Mouse (Mus musculus) spleen, postnatal 4 days (tissue): ENCODE results near the gene Rgs7bp.

ENCODE experiments used
- DNase-seq, 2 experiments: peaks; one replicate each; pipeline ENCODE4 v3.0.0; 2022; ENCODE audit warnings: low spot score in 2 of 2

Rgs7bp gene

DNA sequence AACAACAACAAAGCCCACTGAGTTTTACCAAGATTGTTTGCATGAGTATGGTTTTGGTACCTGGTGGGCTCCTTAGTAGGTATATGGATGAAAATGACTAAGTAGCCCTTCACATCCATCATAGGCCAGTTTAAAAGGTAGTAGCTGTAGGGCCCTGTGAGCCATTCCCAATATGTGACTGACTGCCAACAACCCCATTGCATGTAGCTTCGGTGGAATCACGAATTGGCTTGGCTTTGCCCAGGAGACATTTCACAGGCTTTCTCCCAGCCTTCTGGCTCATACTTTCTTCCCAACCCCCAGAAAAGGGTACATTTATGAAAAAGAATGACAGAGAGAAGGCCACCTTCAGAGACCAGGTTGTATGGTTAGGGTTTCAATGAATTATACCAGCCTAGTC, 45.8 kb downstream of the Rgs7bp start:
- no peak for DNase-seq

DNA sequence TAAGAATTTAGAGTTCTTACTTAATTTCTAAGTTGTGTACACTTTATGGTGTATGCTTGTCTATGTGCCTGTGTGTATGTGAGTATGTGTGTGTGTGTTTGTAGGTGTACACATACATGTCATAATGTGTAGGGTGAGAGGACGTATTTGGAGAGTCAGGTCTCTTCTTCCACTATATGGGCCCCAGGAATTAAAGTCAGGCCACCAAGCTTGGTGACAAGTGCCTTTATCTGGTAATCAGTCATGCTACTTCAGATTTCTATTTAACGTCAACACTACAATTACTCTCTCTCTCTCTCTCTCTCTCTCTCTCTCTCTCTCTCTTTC, 51.9 kb downstream of the Rgs7bp start:
- no peak for DNase-seq

DNA sequence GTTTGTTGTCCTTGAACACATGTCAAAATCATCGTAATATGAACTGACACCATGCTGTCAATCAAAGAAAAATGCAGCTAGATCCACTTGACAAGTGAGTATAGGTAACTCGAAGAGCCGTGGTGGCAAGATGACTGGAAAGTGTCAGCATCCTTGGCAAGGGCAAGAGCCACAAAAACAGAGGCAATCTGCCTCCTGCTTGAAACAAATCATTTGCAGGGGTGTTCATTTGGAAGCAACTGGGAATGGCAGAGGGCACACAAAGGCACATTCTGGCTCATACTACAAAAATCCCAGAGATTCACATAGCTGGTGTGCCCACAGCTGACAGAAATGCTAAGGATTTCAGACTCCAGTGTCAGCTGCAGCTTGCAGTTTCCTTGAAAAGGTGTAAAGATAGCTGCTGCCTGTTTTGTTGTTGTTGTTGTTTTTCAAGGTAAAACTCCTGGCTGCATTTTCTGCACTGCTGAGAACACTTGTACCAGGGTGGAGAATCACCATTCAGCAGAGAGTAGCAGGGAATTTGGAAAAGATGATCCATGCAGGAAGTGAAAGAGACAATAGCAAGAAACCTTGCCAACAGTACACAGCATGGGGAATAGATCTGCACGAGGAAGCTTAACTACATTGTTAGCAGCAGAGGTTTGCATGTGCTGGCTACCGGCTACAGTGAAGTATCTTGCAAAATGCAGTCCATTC, 52.4 kb downstream of the Rgs7bp start:
- DNase-seq = no peak

DNA sequence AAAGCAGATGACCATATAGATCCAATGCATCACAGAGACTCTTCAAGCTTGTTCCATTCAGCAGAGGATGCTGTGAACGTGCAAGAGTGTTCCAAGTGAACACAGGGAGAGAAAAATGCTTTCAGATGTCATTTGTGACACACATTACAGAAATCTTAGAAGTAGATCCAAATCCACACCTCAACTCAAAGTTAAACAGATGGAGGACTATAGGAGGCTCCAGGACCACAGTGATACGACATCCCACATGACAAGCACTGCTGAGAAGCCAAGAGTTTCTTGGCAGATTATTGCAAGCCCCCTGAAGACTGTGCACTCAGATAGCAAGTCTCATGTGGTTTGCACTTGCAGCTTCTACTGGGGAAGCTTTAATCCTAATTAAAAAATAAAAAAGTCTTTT, 53.0 kb downstream of the Rgs7bp start:
- DNase-seq = no peak

DNA sequence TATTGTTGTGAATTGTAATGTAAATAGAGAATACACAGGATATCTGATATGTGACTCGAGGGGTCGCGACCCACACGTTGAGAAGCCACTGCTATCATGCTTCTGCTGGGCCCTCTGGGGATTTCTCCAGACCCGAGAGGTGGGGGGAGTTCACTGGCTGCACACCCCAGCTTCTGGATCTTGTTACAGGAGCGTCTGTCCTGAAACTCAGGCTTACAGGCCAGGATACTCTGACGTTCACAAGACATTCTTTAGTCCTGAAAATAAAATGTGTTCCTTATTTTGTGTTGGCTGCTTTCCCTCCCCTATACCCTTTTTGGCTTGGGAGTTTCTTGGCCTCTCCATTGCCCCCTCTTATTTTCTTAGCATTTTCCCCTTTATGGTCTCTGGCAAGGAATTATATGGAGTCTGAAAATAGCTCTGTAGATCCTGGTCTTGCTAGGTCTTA, 65.9 kb downstream of the Rgs7bp start:
- DNase-seq = no peak

DNA sequence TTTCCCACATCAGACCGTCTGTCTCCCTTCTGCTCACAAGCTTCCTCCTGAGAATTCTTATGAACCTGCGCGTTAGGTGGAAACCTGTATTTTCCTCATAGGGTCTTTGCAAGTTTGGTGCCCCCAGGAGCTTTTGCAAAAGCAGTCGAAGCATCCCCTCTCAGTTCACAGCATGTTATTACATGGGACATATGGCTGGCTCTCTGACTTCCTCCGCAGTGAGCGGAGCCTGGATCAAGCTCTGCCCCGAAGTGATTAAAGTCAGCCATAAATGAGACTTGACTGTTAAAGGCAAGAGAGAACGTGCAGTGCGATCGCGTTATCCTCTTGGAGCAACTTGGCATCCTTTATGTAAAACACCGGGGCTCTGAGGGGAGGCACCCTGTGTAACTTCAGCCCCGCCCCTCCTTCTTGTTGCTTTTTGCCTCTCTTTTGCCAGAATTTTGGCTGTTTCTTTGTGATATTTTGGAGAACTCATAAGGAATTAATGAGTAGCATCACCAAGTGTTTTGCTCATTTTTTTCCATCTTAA, 66.7 kb downstream of the Rgs7bp start:
- no peak for DNase-seq

DNA sequence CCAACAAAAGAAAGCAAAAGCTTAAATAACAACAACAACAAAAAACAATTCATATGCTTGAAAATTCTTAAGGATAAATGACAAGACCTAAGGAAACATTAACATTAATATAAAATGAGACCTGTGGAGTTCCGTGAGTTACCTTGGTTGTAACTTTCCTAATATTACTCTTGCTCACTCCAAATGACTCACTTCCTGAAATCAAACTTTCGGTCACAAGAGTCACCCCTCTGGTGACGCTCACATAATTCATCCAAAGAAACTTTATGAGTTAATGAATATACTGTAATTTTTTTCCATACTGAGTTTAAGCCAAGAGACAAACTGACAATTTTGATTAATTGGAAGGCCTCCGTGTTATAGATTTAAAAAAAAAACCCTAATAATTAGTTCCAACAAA, 69.0 kb downstream of the Rgs7bp start:
- no peak for DNase-seq

DNA sequence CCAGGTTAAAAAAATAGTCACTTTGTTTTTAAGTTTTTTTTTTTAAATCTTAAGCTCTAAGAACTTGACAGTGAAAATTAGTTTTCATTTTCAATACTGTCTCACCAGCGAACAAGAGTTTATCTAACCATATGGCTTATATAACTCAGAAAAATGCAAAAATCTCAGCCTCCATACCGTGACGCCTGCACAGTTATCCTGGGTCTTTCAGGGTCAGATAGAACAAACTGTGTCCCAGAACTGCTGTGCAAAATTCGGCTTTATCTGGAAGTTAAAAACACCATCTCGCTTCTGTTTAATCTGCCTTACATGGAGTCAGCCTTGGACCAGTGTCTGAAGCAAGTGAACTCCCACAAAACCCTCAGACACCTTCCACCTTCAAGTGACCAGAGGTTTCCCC, 70.7 kb downstream of the Rgs7bp start:
- no peak for DNase-seq

DNA sequence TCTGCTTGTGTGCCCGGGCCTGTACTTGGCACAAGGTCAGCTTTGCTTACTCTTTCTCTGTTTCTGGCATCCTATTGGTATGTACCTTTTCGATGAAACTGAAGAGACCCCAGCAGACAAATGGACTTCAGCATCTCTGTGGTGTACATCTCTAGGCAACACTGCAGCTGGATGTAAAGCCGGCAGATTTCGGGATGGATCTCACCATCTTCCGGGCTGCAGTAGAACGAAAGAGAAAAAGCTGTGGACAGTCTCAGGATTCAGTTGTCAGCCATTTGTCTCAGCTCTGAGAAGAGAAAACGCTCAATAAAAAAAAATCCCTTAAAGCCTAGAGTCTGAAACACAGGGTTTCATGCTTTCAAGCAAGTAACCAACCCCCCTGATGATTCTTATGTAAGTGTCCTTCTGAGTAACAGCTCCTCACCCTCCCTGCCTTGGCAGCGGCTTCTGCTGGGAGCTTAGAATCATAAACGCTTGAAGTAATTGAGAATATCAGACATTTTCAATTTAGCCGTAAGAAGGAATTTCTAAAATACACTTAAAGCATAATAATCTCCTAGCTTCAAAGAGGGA, 71.9 kb downstream of the Rgs7bp start:
- no peak for DNase-seq

DNA sequence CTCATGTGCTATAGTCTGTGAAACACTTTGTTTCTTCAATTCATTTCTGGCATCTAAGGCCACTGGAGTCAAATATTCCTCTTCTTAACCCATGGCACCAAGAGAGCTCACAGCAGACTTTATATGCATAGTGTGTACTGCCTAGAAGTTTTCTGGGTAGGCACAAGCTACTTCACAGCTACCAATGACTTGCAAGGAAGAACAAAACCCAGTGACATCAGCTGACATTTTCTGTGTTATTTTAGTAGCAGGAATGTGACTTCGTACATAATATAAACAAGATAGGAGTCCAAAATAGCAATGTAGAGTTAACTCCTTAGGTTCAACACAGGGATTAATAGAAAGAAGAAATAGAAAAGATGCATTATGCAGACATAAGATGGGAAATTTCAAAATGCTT, 76.6 kb downstream of the Rgs7bp start:
- no peak for DNase-seq

DNA sequence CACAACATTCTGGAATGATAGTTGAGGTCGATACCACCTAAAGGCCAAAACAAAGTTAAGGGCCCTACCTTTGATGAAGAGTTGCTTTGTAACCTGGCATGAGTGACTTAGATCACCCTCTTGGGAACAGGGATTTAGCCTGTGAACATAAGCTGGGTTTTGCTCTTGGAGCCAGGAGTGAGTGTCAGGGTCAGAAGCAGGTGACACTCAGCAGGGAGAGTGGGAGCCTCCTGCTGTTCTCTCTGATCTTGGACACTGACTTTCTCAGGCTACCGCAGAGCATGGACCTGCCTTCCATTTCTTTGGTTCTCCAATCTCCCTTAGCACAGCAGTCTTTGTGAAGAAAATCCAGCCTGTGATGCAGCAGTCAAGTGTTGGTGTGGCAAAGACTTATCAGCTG, 87.2 kb downstream of the Rgs7bp start:
- no peak for DNase-seq

DNA sequence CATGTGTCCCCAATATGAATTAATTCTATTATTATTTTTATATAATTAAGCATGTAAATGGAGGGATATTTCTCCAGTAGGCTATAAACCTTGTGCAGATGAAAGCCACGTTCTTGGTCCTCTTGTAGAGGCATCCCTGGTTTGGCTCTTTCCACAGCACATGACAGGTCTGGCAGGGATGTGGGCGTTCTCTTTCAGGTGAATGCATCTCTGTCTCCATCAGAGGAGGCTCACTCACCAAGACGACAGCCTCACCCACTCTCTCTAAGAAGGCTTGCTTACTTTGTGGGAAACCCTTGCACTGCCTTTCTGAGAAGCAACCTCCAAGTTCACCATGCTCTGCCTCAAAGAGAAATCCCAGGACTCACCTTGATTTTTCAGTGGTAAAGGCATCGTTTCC, 91.0 kb downstream of the Rgs7bp start:
- DNase-seq = no peak

DNA sequence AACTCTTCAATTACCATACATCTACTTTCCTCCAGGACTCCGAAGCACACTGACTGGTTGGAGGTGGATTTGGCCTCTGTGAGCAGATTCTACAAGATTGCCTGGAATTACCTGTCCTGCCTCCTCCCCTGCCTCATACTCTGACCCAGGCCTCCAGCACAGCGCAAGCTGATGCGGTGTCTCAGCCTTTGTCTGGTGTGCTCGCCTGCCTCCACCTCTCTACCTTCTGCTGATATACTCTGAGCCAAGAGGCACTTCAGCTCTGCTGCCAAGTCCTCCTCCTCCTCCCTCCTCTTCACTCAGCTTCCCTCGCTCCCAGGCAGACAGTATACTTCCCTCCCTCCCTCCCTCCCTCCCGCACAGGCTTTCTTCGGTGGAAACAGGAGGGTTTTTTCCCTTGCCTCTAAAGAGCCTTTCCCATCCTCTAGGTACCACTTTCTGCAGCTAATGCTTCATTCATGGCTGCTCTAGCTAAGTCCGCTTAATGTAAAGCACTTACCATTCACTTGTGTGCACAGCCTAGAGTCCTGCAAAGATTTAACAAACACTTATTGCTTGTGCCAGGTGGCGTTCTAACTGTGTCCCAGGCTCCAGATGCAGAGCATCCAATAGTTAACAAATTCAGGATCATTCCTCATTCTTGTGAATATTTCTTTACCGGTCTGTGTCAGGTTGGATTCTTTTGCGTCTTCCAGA, 91.9 kb downstream of the Rgs7bp start:
- no peak for DNase-seq

DNA sequence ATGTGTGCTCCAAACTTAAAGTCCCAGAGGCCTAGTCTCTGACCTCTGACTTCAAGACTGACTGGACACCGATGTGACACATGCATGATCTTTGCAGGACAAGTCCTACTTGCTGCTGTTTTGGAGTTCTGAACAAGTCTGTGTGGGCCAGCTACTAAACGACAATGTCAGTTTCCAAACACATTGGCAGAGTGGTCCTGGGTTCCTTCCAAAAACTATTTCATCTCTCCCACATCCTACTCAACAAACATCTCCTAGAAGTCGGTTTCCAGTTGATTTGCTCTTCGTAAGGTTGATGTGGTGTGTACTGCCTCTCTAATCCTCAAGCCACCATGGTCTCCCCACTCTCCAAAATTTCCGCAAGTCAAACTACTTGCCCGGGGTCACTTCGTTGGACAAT, 92.6 kb downstream of the Rgs7bp start:
- no peak for DNase-seq

DNA sequence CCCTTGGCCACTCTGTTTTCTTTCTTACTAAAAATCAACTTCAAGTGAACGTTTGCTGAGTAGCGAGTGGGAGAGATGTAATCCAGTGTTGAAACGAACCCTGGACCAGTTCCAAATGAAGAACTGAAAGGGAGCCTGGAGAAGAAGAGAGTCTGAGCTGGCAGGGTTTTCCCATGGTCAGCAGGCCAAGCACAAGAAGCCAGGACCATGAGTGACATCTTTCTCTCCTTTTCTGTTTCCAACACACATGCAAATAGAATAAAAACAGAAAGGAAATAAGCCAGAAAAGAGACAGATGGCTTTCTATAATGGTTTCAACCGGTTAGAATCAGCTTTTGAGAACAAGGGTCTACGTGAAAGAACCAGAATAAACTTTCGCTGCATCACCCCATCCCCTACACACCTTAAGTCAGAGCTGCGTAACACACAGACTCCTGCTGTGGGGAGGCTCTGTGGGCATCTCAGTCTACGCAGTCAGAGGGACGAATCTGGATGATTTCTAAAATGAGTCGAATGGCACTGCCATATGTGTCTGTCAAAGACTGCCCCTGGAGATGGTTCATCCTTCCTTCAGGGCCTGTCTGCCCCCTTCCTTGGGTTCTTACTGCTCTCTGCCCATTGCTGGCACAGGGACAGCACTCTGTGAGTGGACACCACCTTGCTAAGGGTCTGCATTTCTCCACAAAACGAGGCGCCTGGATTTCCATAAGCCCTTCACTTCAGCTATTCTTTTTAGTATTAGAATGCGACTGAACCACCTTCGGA, 93.6 kb downstream of the Rgs7bp start:
- DNase-seq = no peak

DNA sequence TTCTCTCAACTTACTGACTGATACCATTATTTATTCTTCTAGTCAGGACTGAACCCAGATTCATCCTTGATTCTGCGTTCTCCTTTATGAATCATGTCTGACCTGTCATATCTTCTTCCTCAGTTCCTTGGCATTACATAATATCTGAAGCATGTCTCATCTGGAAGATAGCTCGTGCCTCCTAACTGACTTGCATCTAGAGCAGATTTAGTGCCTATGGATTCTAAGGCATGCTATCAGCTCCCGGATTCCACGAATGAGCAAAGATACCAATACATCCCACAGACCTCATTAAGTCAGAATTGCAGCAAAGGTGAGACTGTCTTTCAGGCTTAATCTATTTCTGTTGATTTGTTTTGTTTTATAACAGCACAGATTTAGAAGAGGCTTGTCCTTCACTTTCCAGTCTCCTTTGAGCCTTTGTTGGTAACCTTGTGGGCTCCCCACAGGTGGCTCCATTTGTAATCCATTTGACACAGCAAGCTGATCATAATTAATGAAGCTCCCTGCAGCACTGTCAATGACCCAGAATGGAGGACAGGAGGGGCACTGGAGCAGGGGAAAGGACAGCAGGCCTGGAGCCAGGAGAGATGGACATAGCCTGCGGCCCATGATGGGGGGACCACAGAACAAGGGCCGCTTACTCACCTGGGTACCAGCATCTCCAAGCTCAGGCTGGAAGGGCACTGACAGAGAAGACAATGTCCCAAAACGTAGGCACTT, 94.4 kb downstream of the Rgs7bp start:
- no peak for DNase-seq

DNA sequence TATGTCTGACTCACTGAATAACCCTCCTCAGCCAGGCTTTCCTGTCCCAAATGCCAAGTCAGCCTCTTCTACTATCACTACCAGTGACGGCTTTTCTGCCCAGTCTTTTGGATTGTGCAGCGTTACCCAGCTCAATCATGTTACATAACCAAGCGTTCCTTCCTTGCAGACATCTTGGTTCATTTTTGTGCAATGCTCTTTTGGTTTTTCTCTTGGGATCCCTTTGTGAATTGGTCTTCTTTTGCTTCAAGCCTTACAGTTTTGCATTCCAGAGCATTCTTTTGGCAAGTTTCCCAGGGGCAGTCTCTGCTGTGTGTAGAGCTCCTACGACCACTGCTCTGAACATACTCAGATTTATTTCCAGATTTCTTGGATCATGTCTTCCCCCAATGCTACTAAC, 95.0 kb downstream of the Rgs7bp start:
- no peak for DNase-seq

DNA sequence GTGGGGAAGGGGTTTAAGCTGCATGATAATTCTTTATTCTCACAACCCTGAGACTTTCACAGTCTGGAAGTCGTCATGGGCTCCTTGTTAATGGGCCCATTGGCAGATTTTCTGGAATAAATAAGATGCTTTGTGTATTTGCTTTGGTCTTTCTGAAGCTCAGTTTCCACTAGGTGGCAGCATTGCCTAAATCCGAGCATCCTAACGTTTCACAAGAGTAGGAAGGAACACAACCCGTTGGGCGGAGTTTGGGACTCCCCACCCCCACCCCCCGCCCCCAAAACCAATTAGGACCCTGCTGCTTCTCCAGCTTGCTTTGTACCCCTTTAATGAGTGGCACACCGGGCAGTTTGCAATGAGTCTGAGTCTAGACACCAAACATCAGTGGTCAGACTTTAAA, 106.8 kb downstream of the Rgs7bp start:
- DNase-seq = peak; percentile 47 to 75

DNA sequence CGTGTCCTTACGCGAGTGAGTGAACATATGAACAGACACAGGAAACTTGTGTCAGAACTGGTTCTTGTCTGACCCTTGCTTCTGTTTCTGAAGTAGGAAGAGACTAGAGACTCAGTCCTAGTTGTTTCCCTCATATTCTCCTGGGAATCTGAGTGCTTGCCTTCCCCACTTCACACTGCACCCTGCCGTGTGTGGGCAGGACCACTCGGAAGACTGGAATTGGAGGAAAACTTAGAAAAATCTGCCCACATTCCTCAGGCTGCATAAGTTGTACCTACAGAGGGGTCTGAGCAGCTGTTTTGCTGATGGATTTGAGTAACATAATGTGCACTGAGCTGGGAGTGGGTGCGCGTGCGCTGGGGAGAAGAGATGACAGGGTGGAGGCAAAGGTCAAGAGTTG, 114.2 kb downstream of the Rgs7bp start:
- DNase-seq = no peak

DNA sequence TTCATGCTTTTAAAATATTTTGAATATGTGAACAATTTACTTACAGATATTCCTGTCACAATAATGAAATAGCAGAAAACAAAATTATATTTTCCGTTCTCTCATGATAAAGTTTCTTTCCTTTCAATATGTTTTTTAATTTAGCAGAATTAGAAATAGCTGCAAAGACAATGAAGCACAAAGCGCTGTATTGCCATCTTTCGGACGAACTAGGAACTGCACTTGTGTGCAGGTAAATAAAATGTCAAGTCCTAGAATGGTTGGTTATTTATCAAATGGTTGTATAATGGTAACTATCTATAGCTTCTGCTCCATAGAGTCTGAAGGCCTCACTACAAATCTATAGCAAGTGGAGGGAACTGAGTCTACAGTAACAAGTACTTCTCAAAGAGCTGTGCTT, 114.9 kb downstream of the Rgs7bp start:
- DNase-seq = peak in 1 of 2 experiments; percentile 71

DNA sequence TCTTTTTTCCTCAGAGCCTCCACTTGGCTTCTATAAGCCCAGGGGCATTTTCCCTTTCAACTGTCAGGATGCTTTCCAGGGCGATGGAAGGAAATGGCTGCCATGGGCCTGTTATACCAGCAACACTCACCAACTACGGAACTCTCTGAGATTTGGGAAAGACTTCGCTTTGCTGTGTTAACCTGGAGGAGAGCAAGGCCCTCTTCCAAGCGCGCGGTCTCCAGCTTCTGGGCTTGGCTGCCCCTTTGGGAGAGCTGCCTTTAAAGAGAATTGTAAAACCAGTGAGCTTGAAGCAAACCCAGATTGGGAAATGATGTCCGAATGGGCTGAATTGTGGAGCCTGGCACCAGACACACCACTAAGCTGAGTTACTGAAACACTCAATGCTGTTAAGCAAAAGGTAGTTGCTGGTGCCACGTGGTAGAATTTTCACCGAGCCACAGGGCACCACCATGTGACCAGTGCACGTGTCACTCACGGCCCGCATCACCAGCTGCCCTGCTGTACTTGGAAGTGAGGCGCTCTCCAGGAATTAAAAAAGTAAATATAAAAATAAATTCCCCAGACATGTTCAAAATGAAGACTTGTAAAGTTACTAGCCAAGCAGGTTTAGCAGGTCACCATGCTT, 115.7 kb downstream of the Rgs7bp start:
- no peak for DNase-seq
